Mouse (Mus musculus) heart, embryonic 13.5 days (tissue): ENCODE measurements around the gene 2700049A03Rik. TPM values are rescaled to one million over a fixed set of nuclear protein-coding genes. Genes with fewer than 3 reads are reported as not detected.

Experiments
- ATAC-seq: fragments of 200-750 bp; cut with Nextera tagmentation; 2 replicates; pipeline ENCODE4 v1.8.0; 2017; ENCODE audit warnings: moderate TSS enrichment; ENCODE audit not compliant: insufficient number of reproducible peaks, low FRiP score, low TSS enrichment; ENCODE audit errors: extremely low read depth
- H3K27ac ChIP-seq: fragments of 300-500 bp; sonication (generic); replicated peaks from 2 replicates; pipeline ENCODE4 v1.5.1; 2015; ENCODE audit warnings: moderate library complexity, mild to moderate bottlenecking, inconsistent platforms
- H3K27me3 ChIP-seq: fragments of 300-500 bp; sonication (generic); replicated peaks from 2 replicates; pipeline ENCODE4 v1.6.1; 2015; ENCODE audit warnings: mild to moderate bottlenecking, inconsistent platforms
- H3K36me3 ChIP-seq: fragments of 300-500 bp; sonication (generic); 2 replicates; pipeline ENCODE4 v1.6.1; 2015; ENCODE audit warnings: mild to moderate bottlenecking, inconsistent platforms
- H3K4me1 ChIP-seq: fragments of 300-500 bp; sonication (generic); 2 replicates; pipeline ENCODE4 v1.6.1; 2015; ENCODE audit warnings: inconsistent platforms
- H3K4me2 ChIP-seq: fragments of 300-500 bp; sonication (generic); 2 replicates; pipeline ENCODE4 v1.6.1; 2015; ENCODE audit warnings: inconsistent platforms, mild to moderate bottlenecking, moderate library complexity
- H3K4me3 ChIP-seq: fragments of 300-500 bp; sonication (generic); 2 replicates; pipeline ENCODE4 v1.5.1; 2015; ENCODE audit warnings: moderate library complexity, mild to moderate bottlenecking, inconsistent platforms
- H3K9ac ChIP-seq: fragments of 300-500 bp; sonication (generic); 2 replicates; pipeline ENCODE4 v1.6.1; 2015; ENCODE audit warnings: inconsistent platforms, mild to moderate bottlenecking, moderate library complexity
- H3K9me3 ChIP-seq: fragments of 300-500 bp; sonication (generic); 2 replicates; pipeline ENCODE4 v1.6.1; 2016; ENCODE audit warnings: inconsistent platforms
- WGBS: fragments of 180-500 bp; shearing (Covaris S2); methylation state at CpG from one replicate; pipeline ENCODE4 v1.1.7; 2015; ENCODE audit warnings: mixed read lengths; 5-methylcytosine and 5-hydroxymethylcytosine counted together
- polyA plus RNA-seq: library from polyadenylated mRNA; unstranded; fragments of >200 nt; fragmentation: Nextera tagmentation; extraction: Ambion mirVana; gene quantifications from 2 replicates; pipeline ENCODE4 v1.2.1, GENCODE M21; 2015

2700049A03Rik gene
- polyA plus RNA-seq, 1 experiment from 2014 or later = 9.2 TPM

DNA sequence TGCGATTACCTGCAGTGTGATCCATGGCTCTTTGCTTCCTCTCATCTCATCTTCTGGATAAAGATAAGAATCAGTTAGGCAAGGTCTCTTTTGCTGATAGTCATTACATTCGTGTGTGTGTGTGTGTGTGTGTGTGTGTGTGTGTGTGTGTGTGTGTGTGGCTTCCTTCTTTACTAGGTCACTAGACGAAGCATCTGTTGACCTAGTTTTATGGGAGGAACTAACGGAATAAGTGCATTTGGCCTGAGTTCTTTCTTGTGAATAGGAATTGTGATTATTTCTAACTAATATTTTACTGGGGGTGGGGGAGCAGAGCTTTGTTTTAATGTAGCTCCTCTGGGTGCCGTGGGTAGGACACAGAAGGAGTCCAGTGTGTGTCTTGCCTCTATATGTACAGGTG is 96.8 kb downstream of the 2700049A03Rik start:
- peaks cover 29% of the 10 kb centered on the region for H3K4me1 ChIP-seq
- no peak overlapping the region for H3K9ac ChIP-seq
- no peak for ATAC-seq
- no peak overlapping the region for H3K4me3 ChIP-seq
- no peaks in the 10 kb centered on the region for H3K27me3 ChIP-seq
- H3K27ac ChIP-seq = no peak overlapping the region
- no peaks in the 10 kb centered on the region for H3K9me3 ChIP-seq
- peaks cover 4% of the 10 kb centered on the region; the same call in 1 of the 2 replicates for H3K36me3 ChIP-seq
- WGBS = 91% methylated on average over 5 of the region's 5 CpGs
- H3K4me2 ChIP-seq = no peak overlapping the region

GRCm38 (mm10) chr12:71237074-71237473 is 100.4 kb downstream of the 2700049A03Rik start:
- WGBS = 90% methylated on average over 4 of the region's 4 CpGs
- peaks cover 17% of the 10 kb centered on the region for H3K4me1 ChIP-seq
- H3K4me3 ChIP-seq = no peak overlapping the region
- ATAC-seq = no peak
- no peak overlapping the region for H3K9ac ChIP-seq
- H3K9me3 ChIP-seq = peaks cover 19% of the 10 kb centered on the region
- peaks cover 24% of the 10 kb centered on the region for H3K36me3 ChIP-seq
- H3K27me3 ChIP-seq = no peaks in the 10 kb centered on the region
- no peak overlapping the region for H3K4me2 ChIP-seq
- no peak overlapping the region for H3K27ac ChIP-seq

- ATAC-seq = no peak
- Histone ChIP-seq H3K4me1 (peaks cover 17% of the 10 kb centered on the region), H3K27me3 (no peaks in the 10 kb centered on the region), H3K4me2 (no peak overlapping the region), H3K9me3 (peaks cover 40% of the 10 kb centered on the region), H3K36me3 (peaks cover 50% of the 10 kb centered on the region), H3K4me3 (no peak overlapping the region), H3K9ac (no peak overlapping the region), H3K27ac (no peak overlapping the region)
- 93% methylated on average over 9 of the region's 9 CpGs for WGBS
Measured at GRCm38 (mm10) chr12:71242791-71243190, 106.1 kb downstream of the 2700049A03Rik start.

GRCm38 (mm10) chr12:71244766-71245390 is 108.2 kb downstream of the 2700049A03Rik start:
- Histone ChIP-seq H3K9ac (no peak overlapping the region), H3K4me3 (no peak overlapping the region), H3K9me3 (peaks cover 37% of the 10 kb centered on the region), H3K36me3 (peaks cover 47% of the 10 kb centered on the region), H3K27me3 (no peaks in the 10 kb centered on the region), H3K4me1 (peaks cover 22% of the 10 kb centered on the region), H3K4me2 (no peak overlapping the region), H3K27ac (0 out of 2 replicates have a peak overlapping the region, but pooled peaks have one; percentile 3)
- no peak for ATAC-seq
- WGBS = 68% methylated on average over 11 of the region's 11 CpGs

- peak overlapping the region; percentile 46 for H3K27ac ChIP-seq
- peaks cover 23% of the 10 kb centered on the region for H3K4me1 ChIP-seq
- peaks cover 20% of the 10 kb centered on the region for H3K9me3 ChIP-seq
- no peak overlapping the region for H3K9ac ChIP-seq
- H3K27me3 ChIP-seq = no peaks in the 10 kb centered on the region
- WGBS = 58% methylated on average over 8 of the region's 8 CpGs
- H3K4me3 ChIP-seq = no peak overlapping the region
- peaks cover 25% of the 10 kb centered on the region for H3K36me3 ChIP-seq
- no peak overlapping the region for H3K4me2 ChIP-seq
- no peak for ATAC-seq
Measured at GRCm38 (mm10) chr12:71247191-71247590, 110.5 kb downstream of the 2700049A03Rik start.

GRCm38 (mm10) chr12:71249348-71249747 is 112.7 kb downstream of the 2700049A03Rik start:
- Histone ChIP-seq H3K4me3 (no peak overlapping the region), H3K9me3 (no peaks in the 10 kb centered on the region), H3K4me1 (peaks cover 26% of the 10 kb centered on the region), H3K4me2 (no peak overlapping the region), H3K27ac (no peak overlapping the region), H3K9ac (no peak overlapping the region), H3K27me3 (0 out of 2 replicates have a peak, but pooled peaks cover 3% of the 10 kb centered on the region), H3K36me3 (peaks cover 4% of the 10 kb centered on the region)
- 46% methylated on average over 9 of the region's 9 CpGs for WGBS
- no peak for ATAC-seq

DNA sequence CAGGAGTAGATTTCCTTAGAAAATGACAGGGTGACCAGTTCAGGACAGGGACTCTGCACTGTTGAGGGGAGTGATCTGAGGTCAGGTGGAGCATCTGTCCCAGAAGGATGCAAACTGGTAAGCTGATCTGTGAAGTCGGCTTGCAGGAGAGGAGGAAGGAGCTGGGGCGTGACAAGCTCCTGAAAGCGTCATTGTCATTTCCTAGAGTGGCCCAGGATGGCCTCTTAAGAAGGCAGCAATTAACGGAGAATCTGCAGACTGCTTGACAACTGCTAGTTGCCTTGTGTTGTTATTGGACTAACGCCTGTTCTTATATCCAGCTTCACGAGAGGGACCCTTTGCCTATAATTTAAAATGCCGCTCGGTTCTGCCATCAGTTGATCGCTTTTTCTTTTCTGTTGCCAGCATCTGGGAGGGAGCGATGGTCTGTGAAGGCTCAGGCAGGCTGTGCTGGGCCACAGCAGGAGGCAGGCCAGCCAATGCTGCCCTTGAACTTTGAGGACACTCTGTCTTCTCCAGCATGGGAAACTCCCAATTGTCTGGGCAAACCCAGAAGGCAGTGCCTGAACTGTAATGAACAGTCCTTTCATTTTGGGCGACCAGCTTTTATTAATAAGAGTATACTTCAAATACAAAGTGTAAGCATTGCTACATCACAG is 116.0 kb downstream of the 2700049A03Rik start:
- Histone ChIP-seq H3K4me2 (no peak overlapping the region), H3K9ac (no peak overlapping the region), H3K4me1 (peaks cover 15% of the 10 kb centered on the region), H3K27ac (no peak overlapping the region), H3K36me3 (no peaks in the 10 kb centered on the region), H3K4me3 (no peak overlapping the region), H3K27me3 (0 out of 2 replicates have a peak, but pooled peaks cover 3% of the 10 kb centered on the region), H3K9me3 (0 out of 2 replicates have a peak, but pooled peaks cover 4% of the 10 kb centered on the region)
- WGBS = 52% methylated on average over 11 of the region's 11 CpGs
- no peak for ATAC-seq

GRCm38 (mm10) chr12:71254779-71255178 is 118.1 kb downstream of the 2700049A03Rik start:
- Histone ChIP-seq H3K4me3 (no peak overlapping the region), H3K9ac (no peak overlapping the region), H3K36me3 (no peaks in the 10 kb centered on the region), H3K27me3 (0 out of 2 replicates have a peak, but pooled peaks cover 3% of the 10 kb centered on the region), H3K4me2 (no peak overlapping the region), H3K9me3 (0 out of 2 replicates have a peak, but pooled peaks cover 4% of the 10 kb centered on the region), H3K4me1 (peaks cover 15% of the 10 kb centered on the region), H3K27ac (no peak overlapping the region)
- WGBS = 75% methylated on average over 7 of the region's 7 CpGs
- no peak for ATAC-seq

DNA sequence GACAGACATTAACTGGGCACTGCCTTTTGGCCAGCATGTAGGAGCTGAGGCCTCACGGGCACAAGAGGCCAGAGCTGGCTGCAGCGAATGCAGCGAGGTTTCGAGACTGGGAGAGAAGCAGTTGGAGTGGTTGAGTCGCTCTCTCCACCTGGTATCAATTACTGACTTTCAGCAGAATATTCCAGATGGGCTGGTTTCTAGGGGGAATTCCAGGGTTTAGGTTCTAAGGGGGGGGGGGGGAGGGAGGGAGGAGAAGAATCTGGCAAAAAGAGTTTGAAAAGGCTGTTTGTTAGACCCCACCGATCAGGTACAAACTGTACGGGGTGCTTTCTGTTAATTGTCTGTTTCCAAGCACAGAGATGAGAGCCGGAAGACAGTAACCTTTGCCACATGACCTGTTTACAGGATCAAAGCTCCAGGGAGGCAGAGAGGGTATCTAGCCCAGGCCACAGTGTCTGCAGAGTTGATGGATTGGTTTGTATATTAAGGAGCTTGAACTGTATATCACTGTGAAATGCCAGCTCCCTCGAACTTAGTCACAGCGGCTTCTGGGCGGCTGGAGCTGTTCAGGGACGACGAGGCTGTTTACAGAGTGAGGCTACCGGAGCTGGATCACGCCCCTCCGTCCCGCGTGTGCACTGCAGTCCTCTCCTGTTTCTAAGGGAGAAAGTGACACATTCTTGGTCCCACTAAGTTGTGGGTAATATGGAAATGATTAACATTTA is 121.7 kb downstream of the 2700049A03Rik start:
- H3K36me3 ChIP-seq = no peaks in the 10 kb centered on the region
- H3K4me1 ChIP-seq = peaks cover 8% of the 10 kb centered on the region
- H3K27ac ChIP-seq = no peak overlapping the region
- no peaks in the 10 kb centered on the region for H3K27me3 ChIP-seq
- H3K4me2 ChIP-seq = peak overlapping the region; percentile 11; the same call in 1 of the 2 replicates
- WGBS = 54% methylated on average over 18 of the region's 18 CpGs
- H3K9ac ChIP-seq = 0 out of 2 replicates have a peak overlapping the region, but pooled peaks have one; percentile 24
- no peak for ATAC-seq
- no peak overlapping the region for H3K4me3 ChIP-seq
- 0 out of 2 replicates have a peak, but pooled peaks cover 4% of the 10 kb centered on the region for H3K9me3 ChIP-seq

GRCm38 (mm10) chr12:71264211-71264610 is 127.6 kb downstream of the 2700049A03Rik start:
- 58% methylated on average over 4 of the region's 4 CpGs for WGBS
- ATAC-seq = no peak

GRCm38 (mm10) chr12:71269367-71269766 is 132.7 kb downstream of the 2700049A03Rik start:
- Histone ChIP-seq H3K9ac (no peak overlapping the region), H3K36me3 (no peaks in the 10 kb centered on the region), H3K27ac (no peak overlapping the region), H3K27me3 (no peaks in the 10 kb centered on the region), H3K4me1 (no peaks in the 10 kb centered on the region), H3K9me3 (peaks cover 4% of the 10 kb centered on the region; the same call in 1 of the 2 replicates), H3K4me2 (no peak overlapping the region), H3K4me3 (no peak overlapping the region)
- ATAC-seq = no peak
- WGBS = 85% methylated on average over 7 of the region's 7 CpGs

More at GRCm38 (mm10) chr12:71264211-71264610, 127.6 kb downstream of the 2700049A03Rik start:
- Histone ChIP-seq H3K27ac (no peak overlapping the region), H3K9ac (no peak overlapping the region), H3K36me3 (no peaks in the 10 kb centered on the region), H3K27me3 (no peaks in the 10 kb centered on the region), H3K4me1 (no peaks in the 10 kb centered on the region), H3K4me2 (no peak overlapping the region), H3K9me3 (peaks cover 4% of the 10 kb centered on the region; the same call in 1 of the 2 replicates), H3K4me3 (no peak overlapping the region)
